Mouse (Mus musculus) neural tube, embryonic 13.5 days (tissue): ENCODE measurements at regions not wholly inside any gene's neighbourhood (a gene's known extent, or its start where the extent isn't known, plus 50 kb on each side); places are given as distances from the start of the nearest gene placed in this dataset.

Source experiments
- ATAC-seq: fragments of 200-750 bp; cut with Nextera tagmentation; 2 replicates; pipeline ENCODE4 v1.8.0; 2017; ENCODE audit warnings: low read depth, mild to moderate bottlenecking, moderate TSS enrichment, moderate library complexity
- H3K27ac ChIP-seq: fragments of 300-500 bp; sonication (generic); replicated peaks from 2 replicates; pipeline ENCODE4 v1.5.1; 2015; ENCODE audit warnings: moderate library complexity, mild to moderate bottlenecking, inconsistent platforms
- H3K27me3 ChIP-seq: fragments of 300-500 bp; sonication (generic); 2 replicates; pipeline ENCODE4 v1.6.1; 2015; ENCODE audit warnings: mild to moderate bottlenecking, inconsistent platforms
- H3K36me3 ChIP-seq: fragments of 300-500 bp; sonication (generic); 2 replicates; pipeline ENCODE4 v1.6.1; 2015; ENCODE audit warnings: mild to moderate bottlenecking, inconsistent platforms
- H3K4me1 ChIP-seq: fragments of 300-500 bp; sonication (generic); replicated peaks from 2 replicates; pipeline ENCODE4 v1.6.1; 2015; ENCODE audit warnings: inconsistent platforms
- H3K4me2 ChIP-seq: fragments of 300-500 bp; sonication (generic); 2 replicates; pipeline ENCODE4 v1.6.1; 2015; ENCODE audit warnings: inconsistent platforms, mild to moderate bottlenecking, moderate library complexity
- H3K4me3 ChIP-seq: fragments of 300-500 bp; sonication (generic); 2 replicates; pipeline ENCODE4 v1.5.1; 2015; ENCODE audit warnings: mild to moderate bottlenecking, inconsistent platforms
- H3K9ac ChIP-seq: fragments of 300-500 bp; sonication (generic); 2 replicates; pipeline ENCODE4 v1.6.1; 2015; ENCODE audit warnings: moderate library complexity, mild to moderate bottlenecking, inconsistent platforms
- H3K9me3 ChIP-seq: fragments of 300-500 bp; sonication (generic); 2 replicates; pipeline ENCODE4 v1.6.1; 2016; ENCODE audit warnings: inconsistent platforms
- WGBS: fragments of 180-500 bp; shearing (Covaris S2); methylation state at CpG from one replicate; pipeline ENCODE4 v1.1.7; 2015; 5-methylcytosine and 5-hydroxymethylcytosine counted together

- Histone ChIP-seq H3K27ac (no peak overlapping the region), H3K4me1 (no peaks in the 10 kb centered on the region), H3K9me3 (no peaks in the 10 kb centered on the region), H3K27me3 (no peaks in the 10 kb centered on the region), H3K9ac (no peak overlapping the region), H3K4me3 (no peak overlapping the region), H3K36me3 (no peaks in the 10 kb centered on the region), H3K4me2 (no peak overlapping the region)
- 88% methylated on average over 5 of the region's 5 CpGs for WGBS
- no peak for ATAC-seq
Observed at GRCm38 (mm10) chr6:31066861-31067260, 108.0 kb upstream of the Klf14 start.

GRCm38 (mm10) chr6:31067453-31067852 is 108.6 kb upstream of the Klf14 start:
- H3K9ac ChIP-seq: no peak overlapping the region
- no peaks in the 10 kb centered on the region for H3K4me1 ChIP-seq
- H3K4me3 ChIP-seq: no peak overlapping the region
- H3K9me3 ChIP-seq: no peaks in the 10 kb centered on the region
- H3K27ac ChIP-seq: no peak overlapping the region
- no peaks in the 10 kb centered on the region for H3K27me3 ChIP-seq
- H3K4me2 ChIP-seq: no peak overlapping the region
- ATAC-seq: no peak
- no peaks in the 10 kb centered on the region for H3K36me3 ChIP-seq
- 81% methylated on average over 7 of the region's 7 CpGs for WGBS

GRCm38 (mm10) chr6:31069243-31069642 is 110.4 kb upstream of the Klf14 start:
- ATAC-seq: no peak
- Histone ChIP-seq H3K36me3 (no peaks in the 10 kb centered on the region), H3K9ac (no peak overlapping the region), H3K4me1 (no peaks in the 10 kb centered on the region), H3K27me3 (no peaks in the 10 kb centered on the region), H3K4me2 (no peak overlapping the region), H3K27ac (no peak overlapping the region), H3K4me3 (no peak overlapping the region), H3K9me3 (no peaks in the 10 kb centered on the region)
- WGBS: 84% methylated on average over 13 of the region's 13 CpGs

- 81% methylated on average over 6 of the region's 6 CpGs for WGBS
- H3K4me2 ChIP-seq: no peak overlapping the region
- no peaks in the 10 kb centered on the region for H3K36me3 ChIP-seq
Observed at GRCm38 (mm10) chr6:31070537-31070936, 111.7 kb upstream of the Klf14 start.

DNA sequence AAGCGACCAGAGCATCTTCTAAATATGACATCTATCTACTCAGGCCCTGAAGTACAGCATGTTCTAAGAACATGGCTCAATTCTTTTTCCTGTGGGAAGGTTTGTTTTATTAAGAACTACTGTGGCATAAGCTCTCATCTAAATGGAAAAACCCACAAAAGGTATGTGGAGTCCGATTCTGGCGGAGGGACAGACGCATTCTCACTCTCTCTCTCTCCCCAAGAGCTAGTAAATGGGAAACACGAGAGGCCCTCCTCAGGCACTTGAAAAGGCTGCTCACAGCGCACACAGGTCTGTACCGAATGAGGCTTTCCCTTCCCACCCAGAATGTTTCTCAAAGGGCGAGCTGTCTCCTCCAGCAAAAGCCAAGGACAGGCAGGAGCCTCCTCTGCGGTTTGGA is 112.1 kb upstream of the Klf14 start:
- ATAC-seq: no peak
- no peak overlapping the region for H3K4me2 ChIP-seq
- peaks cover 6% of the 10 kb centered on the region; the same call in 1 of the 2 replicates for H3K4me1 ChIP-seq
- H3K27ac ChIP-seq: no peak overlapping the region
- H3K9me3 ChIP-seq: no peaks in the 10 kb centered on the region
- no peaks in the 10 kb centered on the region for H3K27me3 ChIP-seq
- no peak overlapping the region for H3K9ac ChIP-seq
- WGBS: 83% methylated on average over 9 of the region's 9 CpGs
- no peak overlapping the region for H3K4me3 ChIP-seq
- no peaks in the 10 kb centered on the region for H3K36me3 ChIP-seq

More at GRCm38 (mm10) chr6:31070537-31070936, 111.7 kb upstream of the Klf14 start:
- H3K27me3 ChIP-seq: no peaks in the 10 kb centered on the region
- no peak overlapping the region for H3K4me3 ChIP-seq
- 0 out of 2 replicates have a peak, but pooled peaks cover 2% of the 10 kb centered on the region for H3K4me1 ChIP-seq
- H3K9me3 ChIP-seq: no peaks in the 10 kb centered on the region
- no peak for ATAC-seq
- no peak overlapping the region for H3K9ac ChIP-seq
- H3K27ac ChIP-seq: no peak overlapping the region

DNA sequence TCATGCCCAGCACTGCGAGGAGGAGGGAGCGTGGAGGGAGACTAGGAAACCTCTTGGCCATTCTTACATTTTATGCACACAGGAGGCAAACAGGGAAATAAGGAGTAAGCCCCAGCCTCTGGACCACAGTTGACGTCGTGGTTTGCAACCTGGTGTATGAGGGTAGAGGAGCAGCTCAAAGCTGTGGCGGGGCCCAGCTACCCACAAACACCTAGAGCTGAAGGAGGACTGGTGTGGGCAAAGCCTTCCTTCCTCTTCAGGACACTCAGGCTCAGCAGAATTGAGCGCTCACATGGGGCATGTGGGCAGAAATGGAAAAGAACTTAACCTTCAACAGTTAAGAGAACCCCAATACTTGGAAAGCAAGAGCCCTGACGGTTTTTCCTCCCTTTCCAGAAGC is 113.2 kb upstream of the Klf14 start:
- no peak overlapping the region for H3K4me3 ChIP-seq
- no peak overlapping the region for H3K4me2 ChIP-seq
- H3K9me3 ChIP-seq: no peaks in the 10 kb centered on the region
- no peaks in the 10 kb centered on the region for H3K27me3 ChIP-seq
- H3K9ac ChIP-seq: no peak overlapping the region
- 88% methylated on average over 7 of the region's 7 CpGs for WGBS
- no peak for ATAC-seq
- H3K27ac ChIP-seq: no peak overlapping the region
- no peaks in the 10 kb centered on the region for H3K36me3 ChIP-seq
- H3K4me1 ChIP-seq: peaks cover 9% of the 10 kb centered on the region

- H3K9me3 ChIP-seq: no peaks in the 10 kb centered on the region
- no peak overlapping the region for H3K4me2 ChIP-seq
- no peak overlapping the region for H3K27ac ChIP-seq
- no peaks in the 10 kb centered on the region for H3K36me3 ChIP-seq
- no peaks in the 10 kb centered on the region for H3K27me3 ChIP-seq
- no peak overlapping the region for H3K4me3 ChIP-seq
- ATAC-seq: no peak
- no peak overlapping the region for H3K9ac ChIP-seq
- WGBS: 15% methylated on average over 5 of the region's 5 CpGs
- peaks cover 9% of the 10 kb centered on the region for H3K4me1 ChIP-seq
Observed at GRCm38 (mm10) chr6:31072559-31072958, 113.7 kb upstream of the Klf14 start.

GRCm38 (mm10) chr6:31073338-31073737 is 114.5 kb upstream of the Klf14 start:
- Histone ChIP-seq H3K4me1 (peaks cover 9% of the 10 kb centered on the region), H3K4me2 (no peak overlapping the region), H3K4me3 (no peak overlapping the region), H3K36me3 (no peaks in the 10 kb centered on the region), H3K27ac (no peak overlapping the region), H3K27me3 (no peaks in the 10 kb centered on the region), H3K9ac (no peak overlapping the region), H3K9me3 (no peaks in the 10 kb centered on the region)
- 86% methylated on average over 8 of the region's 8 CpGs for WGBS
- ATAC-seq: no peak

DNA sequence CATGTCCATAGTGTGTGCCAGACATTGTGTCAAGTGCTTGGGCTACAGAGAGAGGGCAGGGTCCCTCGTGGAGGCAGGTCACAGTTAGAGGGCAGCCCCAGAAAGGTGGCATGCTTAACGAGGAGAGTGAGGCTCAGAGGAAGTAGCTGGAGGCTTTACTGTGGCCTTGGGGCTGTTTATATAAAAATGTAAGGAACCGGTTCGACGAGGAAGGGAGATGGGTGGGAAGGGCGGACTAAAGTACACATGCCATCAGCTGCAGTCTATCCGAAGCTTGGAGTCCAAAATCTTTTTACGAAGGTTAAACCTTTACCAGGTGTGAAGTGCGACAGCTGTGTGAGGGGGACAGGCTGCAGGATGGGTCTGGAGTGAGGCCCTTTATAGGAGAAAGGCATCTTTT is 115.5 kb upstream of the Klf14 start:
- no peaks in the 10 kb centered on the region for H3K27me3 ChIP-seq
- H3K4me2 ChIP-seq: no peak overlapping the region
- no peaks in the 10 kb centered on the region for H3K36me3 ChIP-seq
- H3K4me1 ChIP-seq: peaks cover 9% of the 10 kb centered on the region
- H3K9ac ChIP-seq: no peak overlapping the region
- no peaks in the 10 kb centered on the region for H3K9me3 ChIP-seq
- 70% methylated on average over 9 of the region's 9 CpGs for WGBS
- H3K4me3 ChIP-seq: no peak overlapping the region
- no peak overlapping the region for H3K27ac ChIP-seq
- ATAC-seq: no peak

GRCm38 (mm10) chr6:31075209-31075571 is 116.3 kb upstream of the Klf14 start:
- no peaks in the 10 kb centered on the region for H3K9me3 ChIP-seq
- ATAC-seq: no peak
- H3K27me3 ChIP-seq: no peaks in the 10 kb centered on the region
- H3K9ac ChIP-seq: no peak overlapping the region
- H3K36me3 ChIP-seq: no peaks in the 10 kb centered on the region
- H3K27ac ChIP-seq: no peak overlapping the region
- 36% methylated on average over 2 of the region's 2 CpGs for WGBS
- peaks cover 12% of the 10 kb centered on the region for H3K4me1 ChIP-seq
- no peak overlapping the region for H3K4me3 ChIP-seq
- no peak overlapping the region for H3K4me2 ChIP-seq

DNA sequence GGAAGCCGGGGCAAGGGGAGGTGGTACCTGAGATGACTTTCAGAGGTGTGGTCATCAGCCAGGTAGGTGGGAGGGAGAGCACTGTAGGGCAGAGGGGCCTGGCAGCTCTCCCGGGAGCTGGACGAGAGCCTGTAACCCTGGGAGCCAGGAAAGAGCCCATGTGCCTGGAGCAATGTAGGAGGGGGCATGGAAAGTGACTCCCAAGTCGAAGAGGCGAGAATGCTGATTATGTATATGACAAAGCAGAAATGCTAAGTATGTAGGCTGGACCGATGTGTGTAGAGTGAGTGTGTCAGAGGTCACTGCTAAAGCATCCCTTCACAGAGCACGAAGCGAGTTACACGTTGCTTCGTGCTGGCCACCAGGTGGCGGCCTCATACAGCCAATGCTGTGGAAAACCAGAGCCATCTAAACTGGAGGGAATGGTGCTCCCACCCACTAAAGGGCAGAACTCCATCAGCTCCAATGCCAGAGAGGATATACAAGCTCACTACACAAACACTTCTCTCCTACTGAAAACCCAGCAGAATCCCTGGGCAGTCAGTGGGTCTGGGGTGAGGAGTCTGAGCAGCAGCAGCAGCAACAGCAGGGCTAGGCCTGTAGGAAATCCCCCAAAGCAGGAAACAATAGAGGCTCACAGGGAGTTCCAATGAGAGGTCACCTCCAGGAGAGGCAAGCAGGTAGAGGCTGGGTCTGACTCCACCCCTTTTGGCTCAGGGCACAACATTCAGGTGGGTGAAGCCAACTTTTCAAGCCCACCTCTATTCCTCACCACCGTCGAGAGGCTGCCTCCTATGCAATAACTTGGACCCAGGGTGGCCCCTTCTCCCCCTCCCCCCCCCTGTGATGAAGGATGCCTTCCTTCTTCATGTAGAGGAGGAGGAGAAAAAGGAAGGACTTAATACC is 116.9 kb upstream of the Klf14 start:
- Histone ChIP-seq H3K27me3 (no peaks in the 10 kb centered on the region), H3K4me1 (peaks cover 12% of the 10 kb centered on the region), H3K4me2 (no peak overlapping the region)

DNA sequence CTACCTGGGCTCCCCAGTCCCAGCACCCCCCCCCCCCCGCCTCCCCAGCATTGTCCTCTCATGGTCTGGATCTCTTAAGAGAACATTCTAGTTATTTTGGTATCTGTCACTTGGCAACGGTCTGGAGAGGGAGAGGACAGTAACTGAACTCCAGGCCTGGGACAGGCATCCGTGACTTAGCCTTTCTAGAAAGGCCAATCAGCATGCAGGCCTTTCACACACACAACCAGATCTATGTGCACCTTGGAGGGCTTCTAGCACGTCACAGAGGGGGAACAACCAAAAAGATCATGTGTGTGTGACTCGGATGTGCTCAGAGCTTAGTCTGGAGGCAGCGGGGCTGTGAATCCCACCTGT is 117.6 kb upstream of the Klf14 start:
- no peak overlapping the region for H3K9ac ChIP-seq
- ATAC-seq: no peak
- no peak overlapping the region for H3K4me3 ChIP-seq
- 72% methylated on average over 6 of the region's 6 CpGs for WGBS
- H3K36me3 ChIP-seq: no peaks in the 10 kb centered on the region
- H3K9me3 ChIP-seq: no peaks in the 10 kb centered on the region
- H3K27me3 ChIP-seq: no peaks in the 10 kb centered on the region
- H3K27ac ChIP-seq: no peak overlapping the region
- peaks cover 12% of the 10 kb centered on the region for H3K4me1 ChIP-seq
- H3K4me2 ChIP-seq: no peak overlapping the region

More for the DNA sequence above, 116.9 kb upstream of the Klf14 start:
- ATAC-seq: peak; percentile 72
- no peak overlapping the region for H3K9ac ChIP-seq
- no peak overlapping the region for H3K4me3 ChIP-seq
- no peak overlapping the region for H3K27ac ChIP-seq
- whole genome bisulfite sequencing: 25% methylated on average over 13 of the region's 13 CpGs
- H3K36me3 ChIP-seq: no peaks in the 10 kb centered on the region
- H3K9me3 ChIP-seq: no peaks in the 10 kb centered on the region

DNA sequence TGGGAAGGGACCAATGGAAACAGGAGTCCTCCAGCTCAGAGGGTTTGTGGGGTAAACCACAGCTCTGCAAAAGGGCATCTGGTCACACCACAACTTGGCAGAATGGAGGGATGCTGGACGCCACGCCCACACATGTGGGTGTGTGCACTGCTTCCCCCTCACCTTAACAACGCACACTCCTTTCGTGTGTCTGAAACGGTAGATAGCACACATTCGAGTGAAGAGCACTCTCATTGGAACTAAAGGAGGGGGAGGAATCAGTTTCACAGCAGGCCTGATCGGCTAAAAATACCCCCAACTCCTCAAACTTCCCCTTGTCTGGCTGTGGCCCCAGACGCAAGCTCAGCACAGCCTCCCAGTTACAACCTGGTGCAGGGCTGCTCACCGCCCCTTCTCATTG is 118.3 kb upstream of the Klf14 start:
- ATAC-seq: no peak
- Histone ChIP-seq H3K4me1 (peaks cover 12% of the 10 kb centered on the region), H3K27me3 (no peaks in the 10 kb centered on the region), H3K9ac (no peak overlapping the region), H3K4me2 (no peak overlapping the region), H3K36me3 (no peaks in the 10 kb centered on the region), H3K27ac (no peak overlapping the region), H3K4me3 (no peak overlapping the region), H3K9me3 (no peaks in the 10 kb centered on the region)
- 74% methylated on average over 9 of the region's 9 CpGs for WGBS
